Mouse (Mus musculus) B cell, adult (primary cell): ENCODE measurements around the gene Klhl41. TPM values are rescaled to one million over a fixed set of nuclear protein-coding genes. Genes with fewer than 3 reads are reported as not detected.

Experiments used
- total RNA-seq: library from RNA; stranded (reverse); gene quantifications from 4 replicates; pipeline ENCODE4 v1.2.4, GENCODE M21; 2023; ENCODE audit not compliant: inconsistent age

Gene Klhl41
- 4.4 to 4.5 TPM in 2 of 4 replicates, not detected in the others for total RNA-seq

GRCm38 (mm10) chr2:69669853-69670252 is at the start of gene Klhl41:
Gene Klhl41, plus strand, starts transcription at chr2:69670120.

DNA sequence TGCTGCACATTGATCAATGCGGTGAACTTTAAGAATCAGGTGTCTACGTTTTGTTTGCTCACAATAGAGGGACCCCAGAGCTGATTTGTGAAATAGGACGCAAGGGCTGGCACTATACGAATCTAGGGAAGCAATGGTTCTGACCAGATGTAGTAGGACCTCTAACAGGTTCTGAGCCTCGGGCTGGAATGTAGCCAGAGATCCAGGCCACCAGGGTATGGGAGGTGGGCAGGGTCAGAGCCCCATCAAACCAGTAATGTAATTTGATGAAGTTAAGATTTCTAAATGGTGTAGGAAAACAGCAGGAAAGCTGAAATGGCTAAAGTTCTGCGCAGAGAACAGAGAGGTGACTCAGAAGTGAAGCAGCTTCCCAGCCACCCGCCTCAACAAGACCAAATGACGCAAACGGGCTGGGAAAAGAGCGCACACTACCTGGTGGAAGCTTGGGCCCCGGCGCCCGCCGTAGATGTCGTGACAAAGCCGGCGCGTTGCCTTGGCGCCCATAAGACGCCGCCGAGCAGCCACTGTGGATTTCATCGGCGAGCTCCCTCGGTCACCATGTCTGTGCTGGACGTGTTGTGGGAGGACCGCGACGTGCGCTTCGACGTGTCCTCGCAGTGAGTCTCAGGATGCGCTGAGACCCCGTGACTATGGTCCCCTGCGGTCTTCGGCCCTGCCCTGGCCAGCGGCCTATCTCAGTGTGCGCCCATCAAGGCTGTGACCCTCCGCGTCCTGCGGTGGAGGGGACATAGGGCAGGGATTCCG is 23.0 kb upstream of the Klhl41 start, which contains the start of gene Bbs5:
Gene Bbs5 (plus strand): TSS at position 446 of the 765 bp plus-strand sequence.

GRCm38 (mm10) chr2:69712981-69713625 is 43.2 kb downstream of the Klhl41 start, which contains the start of gene Fastkd1:
Gene Fastkd1, minus strand, starts transcription at chr2:69713516.

GRCm38 (mm10) chr2:69722273-69722649 is 52.3 kb downstream of the Klhl41 start, which contains the start of gene Ppig:
Gene Ppig, plus strand, starts transcription at chr2:69722545.

Other genes starting within 250 kb of the Klhl41 start
- 0.03 TPM in 2 of 4 replicates, not detected in the others for gene Lrp2, start 84.1 kb upstream of the Klhl41 start, total RNA-seq
- 1.1 to 2.3 TPM (median 1.5 TPM) in 4 replicates for gene Bbs5, start 22.9 kb upstream of the Klhl41 start, total RNA-seq
- gene Fastkd1, start 43.4 kb downstream of the Klhl41 start, total RNA-seq = 20.8 to 28.9 TPM (median 24.5 TPM) in 4 replicates
- 81.9 to 115 TPM (median 100 TPM) in 4 replicates for gene Ppig, start 52.4 kb downstream of the Klhl41 start, total RNA-seq
- gene Ccdc173, start 119.5 kb downstream of the Klhl41 start, total RNA-seq = 3.3 to 4.6 TPM (median 3.7 TPM) in 4 replicates
- 36.4 to 40.2 TPM (median 39.4 TPM) in 4 replicates for gene Phospho2, start 119.5 kb downstream of the Klhl41 start, total RNA-seq
- gene Klhl23, start 151.8 kb downstream of the Klhl41 start, total RNA-seq = 0.35 to 0.42 TPM (median 0.42 TPM) in 3 of 4 replicates, not detected in the other
- gene Ssb, start 191.4 kb downstream of the Klhl41 start, total RNA-seq = 154 to 199 TPM (median 185 TPM) in 4 replicates
- gene Mettl5, start 215.5 kb downstream of the Klhl41 start, total RNA-seq = 13.5 to 18.1 TPM (median 17.0 TPM) in 4 replicates
- gene Ubr3, start 227.1 kb downstream of the Klhl41 start, total RNA-seq = 61.5 to 88.5 TPM (median 80.4 TPM) in 4 replicates